Comparison of ENCODE assay signal across 8 mouse cellular contexts in the genomic region with DNA sequence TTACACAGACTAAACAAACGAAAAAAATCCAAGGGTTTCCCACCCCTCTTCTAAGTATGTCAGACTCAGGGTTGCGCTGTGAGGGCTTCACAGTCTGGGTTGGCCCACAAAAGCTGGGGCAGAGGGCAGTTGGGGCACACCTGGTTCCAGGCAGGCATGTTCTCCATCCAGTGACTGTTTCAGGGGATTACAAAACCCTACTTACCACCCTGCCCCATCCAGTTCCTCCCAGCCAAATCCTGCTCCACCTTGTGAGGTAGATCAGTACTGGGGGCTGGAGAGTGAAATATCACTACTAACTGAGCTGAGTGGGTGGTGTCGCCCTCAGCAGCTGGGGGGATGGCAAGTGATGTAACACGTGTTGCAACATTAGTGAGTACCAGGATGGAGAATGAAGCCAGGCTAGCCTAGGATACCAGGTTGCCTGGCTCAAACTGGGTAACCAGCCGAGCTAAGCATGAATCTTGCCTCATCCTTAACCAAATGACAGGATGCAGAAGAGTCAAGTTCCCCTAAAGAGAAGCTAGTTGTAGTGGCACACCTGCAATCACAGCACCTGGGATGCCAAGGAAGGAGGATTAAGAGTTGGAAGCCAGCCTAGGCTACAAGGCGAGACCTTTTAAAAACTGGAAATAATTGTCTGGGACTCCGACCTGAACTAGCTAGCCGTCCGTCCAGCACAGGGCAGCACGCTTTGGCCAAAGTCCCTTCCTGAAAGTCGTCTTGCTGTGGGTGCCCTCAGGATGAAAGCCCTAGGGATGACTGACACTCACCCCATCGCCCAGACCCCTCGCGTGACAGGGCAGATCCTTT. TPM values are rescaled to one million over a fixed set of nuclear protein-coding genes. Genes with fewer than 3 reads are reported as not detected.
DNase-seq lines count a peak whose midpoint lies in the region; ATAC-seq and TF ChIP-seq lines count a peak whose summit lies in the region.

No protein-coding gene starts in this region.

- TF ChIP-seq POLR2A in small intestine, adult 2 months (IDR thresholded peaks at IDR 0.05; ENCODE audit: low read depth, low read length), result no peak; the same call in 1 of the 2 replicates

- no peaks in the 10 kb centered on the region for H3K79me3 ChIP-seq in C2C12 (ENCODE audit: low read depth)

- H3K4me2 ChIP-seq in forebrain, embryonic 14.5 days (ENCODE audit: low read length), result peak overlapping the region; percentile 96
- H3K4me2 ChIP-seq in lung, embryonic 14.5 days, result peak overlapping the region; percentile 99

- no peaks in the 10 kb centered on the region for H3K36me3 ChIP-seq in C2C12 (ENCODE audit: control insufficient read depth, insufficient read depth)
- H3K36me3 ChIP-seq in forebrain, embryonic 14.5 days (ENCODE audit: control insufficient read depth, insufficient read depth, low read length), result no peaks in the 10 kb centered on the region
- no peaks in the 10 kb centered on the region for H3K36me3 ChIP-seq in lung, embryonic 14.5 days (ENCODE audit: insufficient read depth)
- peaks cover 7% of the 10 kb centered on the region for H3K36me3 ChIP-seq in small intestine, adult 2 months (ENCODE audit: control insufficient read depth, insufficient read depth, low read length)

- H3K4me3 ChIP-seq in C2C12 (ENCODE audit: insufficient read depth, poor library complexity, severe bottlenecking), result no peak overlapping the region
- H3K4me3 ChIP-seq in forebrain, embryonic 14.5 days (ENCODE audit: low read depth, low read length), result peak overlapping the region; percentile 71
- peak overlapping the region; percentile 66 for H3K4me3 ChIP-seq in lung, embryonic 14.5 days (ENCODE audit: low read depth, low read length)
- H3K4me3 ChIP-seq in small intestine, adult 2 months (ENCODE audit: low read depth, low read length), result peak overlapping the region; percentile 78

- H3K9me3 ChIP-seq in forebrain, embryonic 14.5 days (replicated peaks; ENCODE audit: control insufficient read depth, low read length), result no peaks in the 10 kb centered on the region
- no peaks in the 10 kb centered on the region for H3K9me3 ChIP-seq in lung, embryonic 14.5 days (ENCODE audit: low read depth, low read length)

- H3K4me1 ChIP-seq in forebrain, embryonic 14.5 days (ENCODE audit: control insufficient read depth, insufficient read depth, low read length), result no peaks in the 10 kb centered on the region
- no peaks in the 10 kb centered on the region for H3K4me1 ChIP-seq in lung, embryonic 14.5 days (ENCODE audit: insufficient read depth)
- peaks cover 20% of the 10 kb centered on the region; the same call in 1 of the 2 replicates for H3K4me1 ChIP-seq in small intestine, adult 2 months (ENCODE audit: control insufficient read depth, insufficient read depth, insufficient read length, low read length)

- no peaks in the 10 kb centered on the region for H3K27me3 ChIP-seq in C2C12 (ENCODE audit: control insufficient read depth, insufficient read depth, insufficient read length)
- no peaks in the 10 kb centered on the region; the same call in 1 of the 2 replicates for H3K27me3 ChIP-seq in forebrain, embryonic 14.5 days (replicated peaks; ENCODE audit: control insufficient read depth, insufficient read depth, low read length)
- no peaks in the 10 kb centered on the region for H3K27me3 ChIP-seq in lung, embryonic 14.5 days (ENCODE audit: insufficient read depth, low read length)
- H3K27me3 ChIP-seq in small intestine, adult 2 months (ENCODE audit: control insufficient read depth, insufficient read depth, low read length), result no peaks in the 10 kb centered on the region

- TF ChIP-seq CTCF in C2C12 (IDR thresholded peaks at IDR 0.05; ENCODE audit: control insufficient read depth, insufficient read depth, insufficient read length), result no peak
- TF ChIP-seq CTCF in lung, embryonic 14.5 days (IDR thresholded peaks at IDR 0.05; ENCODE audit: low read depth), result no peak
- no peak for TF ChIP-seq CTCF in small intestine, adult 2 months (IDR thresholded peaks at IDR 0.05; ENCODE audit: extremely low read depth, insufficient read length, insufficient replicate concordance, low read depth, low read length)

- no peaks in the 10 kb centered on the region for H3K79me2 ChIP-seq in C2C12 (ENCODE audit: control insufficient read depth, insufficient read depth)

- peak; percentile 20 for DNase-seq in cerebellum, adult 11 months
- DNase-seq in cerebellum, postnatal 4 days (ENCODE audit: low spot score in 2 of 2), result no peak
- no peak for DNase-seq in forebrain, embryonic 14.5 days (ENCODE audit: low spot score)
- DNase-seq in kidney, adult 9 months, result peak; percentile 76
- no peak for DNase-seq in lung, embryonic 14.5 days
- DNase-seq in natural killer cell, adult 2 months (ENCODE audit: low spot score in 2 of 2), result no peak

- H3K27ac ChIP-seq in forebrain, embryonic 14.5 days (ENCODE audit: low read depth, low read length), result no peak overlapping the region
- H3K27ac ChIP-seq in lung, embryonic 14.5 days (ENCODE audit: low read depth), result no peak overlapping the region
- H3K27ac ChIP-seq in small intestine, adult 2 months (ENCODE audit: insufficient read depth, low read depth, low read length), result peak overlapping the region; percentile 56

- H3ac ChIP-seq in C2C12 (ENCODE audit: control insufficient read depth, insufficient read length, low read depth), result peak overlapping the region; percentile 69

- no peak for ATAC-seq in forebrain, embryonic 14.5 days
- no peak for ATAC-seq in lung, embryonic 14.5 days (ENCODE audit: insufficient read depth)

- WGBS in forebrain, embryonic 14.5 days, result 21% methylated on average over 14 of the region's 14 CpGs
- 20% methylated on average over 14 of the region's 14 CpGs for WGBS in lung, embryonic 14.5 days
- WGBS in small intestine, adult 2 months, result 24% methylated on average over 14 of the region's 14 CpGs

- H3K9ac ChIP-seq in forebrain, embryonic 14.5 days (ENCODE audit: low read length), result peak overlapping the region; percentile 88
- peak overlapping the region; percentile 73 for H3K9ac ChIP-seq in lung, embryonic 14.5 days

TF ChIP-seq in C2C12, 6 proteins besides CTCF, POLR2A, EP300 and RAD21:
- no peak for TF ChIP-seq FOSL1 (IDR thresholded peaks at IDR 0.05; ENCODE audit: insufficient read depth, low read length, poor library complexity, severe bottlenecking)
- TF ChIP-seq MAX (IDR thresholded peaks at IDR 0.05), result no peak
- TF ChIP-seq USF1 (IDR thresholded peaks at IDR 0.05; ENCODE audit: low read depth), result no peak
- no peak for TF ChIP-seq MYOG (IDR thresholded peaks at IDR 0.05; ENCODE audit: control insufficient read depth, extremely low read depth, insufficient read length)
- TF ChIP-seq MYOD1 (IDR thresholded peaks at IDR 0.05; ENCODE audit: control insufficient read depth, insufficient read length, low read depth), result no peak
- TF ChIP-seq CEBPB (IDR thresholded peaks at IDR 0.05; ENCODE audit: low read depth), result no peak

RNA-seq across cellular contexts. Expression of gene Dgat2, which starts 0.7 kb away (rescaled TPM):
- polyA plus RNA-seq in C2C12 (2012; fragmentation: generic; extraction: Trizol), result 3.0 TPM
- 11.9 and 14.9 TPM in 2 replicates for polyA plus RNA-seq in forebrain, embryonic 14.5 days (2014; fragmentation: Nextera tagmentation; extraction: Ambion mirVana)
- polyA plus RNA-seq in lung, embryonic 14.5 days (2014; fragmentation: Nextera tagmentation; extraction: Ambion mirVana), result 17.0 and 25.2 TPM in 2 replicates
- 159 and 234 TPM in 2 replicates for polyA plus RNA-seq in small intestine, adult 2 months (2012; rRNA removed)

RNA-seq across cellular contexts. Expression of gene Uvrag, which starts 40.9 kb away (rescaled TPM):
- polyA plus RNA-seq in C2C12 (2012; fragmentation: generic; extraction: Trizol), result 9.0 TPM
- polyA plus RNA-seq in forebrain, embryonic 14.5 days (2014; fragmentation: Nextera tagmentation; extraction: Ambion mirVana), result 12.2 and 13.2 TPM in 2 replicates
- 22.0 and 25.1 TPM in 2 replicates for polyA plus RNA-seq in lung, embryonic 14.5 days (2014; fragmentation: Nextera tagmentation; extraction: Ambion mirVana)
- polyA plus RNA-seq in small intestine, adult 2 months (2012; rRNA removed), result 14.8 and 28.2 TPM in 2 replicates

RNA-seq across cellular contexts. Expression of gene Mogat2, which starts 56.6 kb away (rescaled TPM):
- polyA plus RNA-seq in C2C12 (2012; fragmentation: generic; extraction: Trizol), result 0.77 TPM
- polyA plus RNA-seq in forebrain, embryonic 14.5 days (2014; fragmentation: Nextera tagmentation; extraction: Ambion mirVana), result 3.1 and 3.2 TPM in 2 replicates
- 1.4 and 1.6 TPM in 2 replicates for polyA plus RNA-seq in lung, embryonic 14.5 days (2014; fragmentation: Nextera tagmentation; extraction: Ambion mirVana)
- polyA plus RNA-seq in small intestine, adult 2 months (2012; rRNA removed), result 377 and 652 TPM in 2 replicates

Comparison
In these comparisons a context has a peak if more than half of its experiments do, and no peak if none do; other contexts are left out.
1. DNase-seq: peak in cerebellum, adult 11 months (single experiment) and kidney, adult 9 months (single experiment); none in cerebellum, postnatal 4 days (0 of 2), forebrain, embryonic 14.5 days (single experiment), lung, embryonic 14.5 days (single experiment) and natural killer cell, adult 2 months (0 of 2).
2. RNA of gene Mogat2, which starts 56.6 kb away (polyA plus RNA-seq): 377 to 652 TPM in small intestine, adult 2 months; 3.1 to 3.2 TPM in forebrain, embryonic 14.5 days, 1.4 to 1.6 TPM in lung, embryonic 14.5 days and 0.77 TPM in C2C12 (single experiment); every median in the first group is over 10 times any median in the second.